Mouse (Mus musculus) spleen, adult 2 months (tissue): Measurements from ENCODE around the gene Adgrf5. TPM values are rescaled to one million over a fixed set of nuclear protein-coding genes. Genes with fewer than 3 reads are reported as not detected.

Experiments used
- DNase-seq, 2 experiments: peaks; one replicate each; pipeline versions ENCODE4 v3.0.0 to v3.0.0-alpha.2; 2012 to 2021; ENCODE audit warnings: low spot score in 2 of 2, low read depth in 1 of 2
- H3K27ac ChIP-seq: fragments of 200-500 bp; 2 replicates; pipeline ENCODE4 v1.5.1; 2012; ENCODE audit warnings: low read length, inconsistent platforms; ENCODE audit not compliant: insufficient read depth
- H3K27me3 ChIP-seq: fragments of 200-500 bp; 2 replicates; pipeline ENCODE4 v1.6.1; 2012; ENCODE audit warnings: mild to moderate bottlenecking, moderate library complexity, low read length, inconsistent platforms; ENCODE audit not compliant: control insufficient read depth, insufficient read depth
- H3K36me3 ChIP-seq: fragments of 200-500 bp; 2 replicates; pipeline ENCODE4 v1.6.1; 2012; ENCODE audit warnings: mild to moderate bottlenecking, low read length, inconsistent platforms; ENCODE audit not compliant: control insufficient read depth, insufficient read depth
- H3K4me1 ChIP-seq: fragments of 200-500 bp; 2 replicates; pipeline ENCODE4 v1.6.1; 2011; ENCODE audit warnings: inconsistent platforms; ENCODE audit not compliant: control insufficient read depth, insufficient read depth, insufficient read length
- H3K4me3 ChIP-seq: fragments of 200-500 bp; 2 replicates; pipeline ENCODE4 v1.5.1; 2011; ENCODE audit warnings: mild to moderate bottlenecking, inconsistent platforms; ENCODE audit not compliant: insufficient read depth, insufficient read length; ENCODE audit errors: extremely low read depth
- CTCF ChIP-seq: fragments of 200-500 bp; IDR thresholded peaks from 2 replicates; pipeline ENCODE4 v1.5.1; 2011; ENCODE audit warnings: mild to moderate bottlenecking, inconsistent platforms; ENCODE audit not compliant: insufficient read depth, insufficient read length, insufficient replicate concordance; ENCODE audit errors: extremely low read depth
- POLR2A ChIP-seq: fragments of 200-500 bp; IDR thresholded peaks from 2 replicates; pipeline ENCODE4 v1.6.1; 2011; ENCODE audit warnings: low read depth, low read length, inconsistent platforms
- WGBS: fragments of 180-500 bp; shearing (Covaris S2); methylation state at CpG from one replicate; pipeline ENCODE4 v1.1.7; 2018; 5-methylcytosine and 5-hydroxymethylcytosine counted together
- polyA plus RNA-seq: library from polyadenylated mRNA; depleted of rRNA; stranded (reverse); fragments of >200 nt; gene quantifications from 2 replicates; pipeline ENCODE4 v1.2.3, GENCODE M21; 2012; rRNA removed

Gene Adgrf5
- polyA plus RNA-seq, 1 experiment: 6.1 TPM

DNA sequence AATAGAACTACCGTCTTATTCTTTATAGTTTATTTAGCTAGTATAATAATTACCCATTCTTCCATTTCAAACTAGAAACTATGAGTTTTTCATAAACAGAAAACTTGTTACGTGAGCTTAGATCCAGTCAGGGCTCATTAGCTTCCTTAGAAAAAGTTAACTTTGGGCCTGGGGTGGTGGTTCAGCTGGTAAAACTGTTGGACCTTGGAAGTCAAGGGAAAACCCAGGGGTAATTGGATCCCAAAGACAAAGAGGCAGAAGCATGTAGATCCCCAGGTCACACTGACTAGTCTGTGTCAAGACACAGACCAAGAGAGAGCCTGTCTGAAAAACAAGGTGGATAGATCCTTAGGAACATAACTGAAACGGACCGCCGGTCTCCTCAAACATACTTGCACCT, 141.4 kb downstream of the Adgrf5 start:
- Histone ChIP-seq H3K27me3 (no peaks in the 10 kb centered on the region), H3K4me3 (no peak overlapping the region), H3K27ac (no peak overlapping the region), H3K36me3 (no peaks in the 10 kb centered on the region), H3K4me1 (no peaks in the 10 kb centered on the region)
- WGBS: 87% methylated on average over 5 of the region's 5 CpGs
- no peak for TF ChIP-seq CTCF
- no peak for TF ChIP-seq POLR2A
- no peak for DNase-seq

DNA sequence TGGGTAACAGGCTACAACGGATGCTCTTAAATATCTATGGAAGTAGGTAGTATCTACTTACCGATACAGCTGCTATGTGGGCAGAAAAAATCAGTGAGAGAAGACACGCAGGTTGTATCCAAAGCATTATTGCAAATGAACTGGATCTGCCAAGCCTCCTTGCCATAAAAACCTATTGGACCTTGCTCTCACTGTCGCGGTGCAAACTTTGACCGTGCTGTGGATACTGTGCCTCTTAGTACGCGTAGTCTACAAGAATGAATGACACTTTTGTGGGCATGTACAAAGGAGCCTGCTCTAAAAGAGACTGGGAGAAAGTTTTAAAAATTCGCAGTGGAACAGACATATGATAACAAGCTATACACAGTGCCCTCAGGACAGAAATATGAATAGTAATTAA, 142.3 kb downstream of the Adgrf5 start, which contains the start of gene Mep1a:
Gene Mep1a, minus strand, starts transcription at position 221 of the 400 bp plus-strand sequence.
- no peaks in the 10 kb centered on the region for H3K27me3 ChIP-seq
- no peaks in the 10 kb centered on the region for H3K4me1 ChIP-seq
- DNase-seq: no peak
- WGBS: 94% methylated on average over 9 of the region's 9 CpGs
- H3K27ac ChIP-seq: no peak within 1 kb of the TSS
- H3K4me3 ChIP-seq: no peak within 1 kb of the TSS
- H3K36me3 ChIP-seq: no peaks in the 10 kb centered on the region
- no peak for TF ChIP-seq CTCF
- TF ChIP-seq POLR2A: no peak

DNA sequence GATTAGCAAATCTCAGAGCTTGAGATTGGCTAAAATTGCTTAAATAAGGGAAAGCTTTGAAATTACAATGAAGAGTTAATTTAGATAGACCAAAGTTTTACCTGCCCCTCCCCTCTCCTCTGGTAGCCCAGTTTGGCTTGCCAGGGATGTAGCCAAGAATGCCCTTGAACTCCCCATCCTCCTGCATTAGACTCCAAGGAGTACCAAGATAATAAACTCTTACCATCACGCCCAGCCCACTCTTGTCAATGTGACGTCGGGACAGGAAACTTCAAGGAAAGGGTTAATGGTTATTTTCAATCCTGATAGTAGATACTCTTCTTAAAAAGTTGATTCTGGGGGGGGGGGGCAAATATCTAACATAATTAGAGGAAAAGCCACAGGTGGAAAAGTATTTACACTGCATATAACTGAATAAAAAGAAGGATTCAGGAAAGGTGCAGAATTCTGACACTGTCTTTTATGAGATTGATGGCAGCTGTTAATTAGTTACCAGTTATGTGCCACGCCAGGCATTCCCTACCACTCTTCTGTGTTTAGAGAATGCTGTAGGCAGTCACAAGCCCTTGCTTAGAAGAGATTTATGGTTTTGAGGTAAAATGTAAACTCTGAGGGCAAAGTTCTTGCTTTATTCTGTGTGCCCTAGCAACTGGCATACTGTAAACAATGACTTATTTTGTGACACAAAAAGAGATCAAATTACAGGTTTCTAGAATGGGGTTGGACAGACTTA, 143.8 kb downstream of the Adgrf5 start:
- Histone ChIP-seq H3K4me3 (no peak overlapping the region), H3K27ac (no peak overlapping the region), H3K36me3 (no peaks in the 10 kb centered on the region), H3K27me3 (no peaks in the 10 kb centered on the region), H3K4me1 (no peaks in the 10 kb centered on the region)
- DNase-seq: no peak
- no peak for TF ChIP-seq POLR2A
- no peak for TF ChIP-seq CTCF
- WGBS: 74% methylated on average over 4 of the region's 4 CpGs

DNA sequence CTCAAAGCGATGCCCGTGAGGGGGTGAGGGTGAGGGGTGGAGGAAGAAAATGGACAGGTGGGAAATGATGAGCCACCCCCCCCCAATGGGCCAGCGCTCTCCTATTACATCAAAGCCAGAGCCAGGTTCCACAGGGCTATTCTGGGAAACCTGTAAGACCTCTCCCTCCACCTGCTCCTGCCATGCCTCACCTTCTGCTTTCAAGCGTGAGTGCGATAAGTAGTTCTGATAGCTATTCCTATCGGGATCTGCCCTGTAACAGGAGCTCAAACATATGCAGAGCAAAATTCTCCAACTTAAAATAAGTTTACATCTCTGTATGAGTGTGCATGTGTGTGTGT, 144.3 kb downstream of the Adgrf5 start:
- H3K4me1 ChIP-seq: no peaks in the 10 kb centered on the region
- no peaks in the 10 kb centered on the region for H3K36me3 ChIP-seq
- H3K27me3 ChIP-seq: no peaks in the 10 kb centered on the region
- no peak for DNase-seq
- TF ChIP-seq CTCF (no peak), POLR2A (no peak)
- no peak overlapping the region for H3K4me3 ChIP-seq
- no peak overlapping the region for H3K27ac ChIP-seq
- WGBS: 91% methylated on average over 6 of the region's 6 CpGs

Other genes starting within 250 kb of the Adgrf5 start
- gene Adgrf1, start 90.1 kb upstream of the Adgrf5 start, polyA plus RNA-seq: not detected in 2 replicates
- 0.05 TPM in 1 of 2 replicates, not detected in the other for gene Mep1a, start 142.4 kb downstream of the Adgrf5 start, polyA plus RNA-seq
- gene Ankrd66, start 183.2 kb downstream of the Adgrf5 start, polyA plus RNA-seq: 0.06 TPM in 2 replicates
- 15.1 and 19.0 TPM in 2 replicates for gene Pla2g7, start 207.6 kb downstream of the Adgrf5 start, polyA plus RNA-seq